Mouse (Mus musculus) heart, adult 11 months (tissue): Measurements from ENCODE around the gene Gtf2ird1.

Source experiments
- DNase-seq: peaks from one replicate; pipeline ENCODE4 v3.0.0; 2022

Gtf2ird1 gene

GRCm38 (mm10) chr5:134442066-134442465 is 14.4 kb downstream of the Gtf2ird1 start:
- no peak for DNase-seq

- no peak for DNase-seq
Measured at GRCm38 (mm10) chr5:134441105-134441504, 15.4 kb downstream of the Gtf2ird1 start.

DNA sequence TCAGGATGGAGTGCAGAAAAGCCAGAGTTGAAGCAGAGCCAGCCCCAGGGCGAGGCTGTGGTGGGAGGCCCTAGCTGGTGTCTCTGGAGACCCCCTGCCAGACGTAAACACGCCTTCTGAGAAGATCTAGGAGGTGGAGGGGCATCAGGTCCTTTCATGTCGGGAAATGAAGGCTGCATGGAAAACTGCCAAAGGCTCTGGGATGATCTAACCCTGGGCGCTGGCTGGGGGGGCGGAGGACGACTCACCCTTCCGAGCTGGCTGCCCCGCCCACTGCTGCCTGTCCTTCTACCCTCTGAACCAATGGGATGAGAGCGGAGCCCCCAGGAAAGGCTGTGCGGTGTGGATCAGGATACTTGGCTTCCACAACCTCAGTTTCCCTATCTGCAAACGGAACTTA is 16.4 kb downstream of the Gtf2ird1 start:
- peak; percentile 96 for DNase-seq

DNA sequence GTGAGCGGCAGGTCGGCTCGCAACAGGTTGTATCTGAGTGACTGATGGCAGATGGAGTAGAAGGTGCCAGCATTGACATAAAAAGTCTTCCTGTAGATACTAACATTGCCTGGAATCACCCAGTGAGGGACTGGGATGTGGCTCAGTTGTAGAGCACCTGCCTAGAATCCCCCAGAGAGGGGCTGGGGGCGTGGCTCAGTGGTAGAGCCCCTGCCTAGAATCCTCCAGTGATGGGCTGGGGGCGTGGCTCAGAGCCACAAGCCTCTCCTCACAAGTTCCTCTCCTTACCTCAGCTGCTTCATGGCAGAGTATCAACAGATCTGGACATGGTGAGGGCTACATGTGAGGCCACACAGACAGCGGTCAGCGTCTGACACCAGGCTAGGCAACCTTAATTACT is 17.0 kb downstream of the Gtf2ird1 start:
- no peak for DNase-seq

- DNase-seq: no peak
Measured at GRCm38 (mm10) chr5:134438676-134439425, 17.7 kb downstream of the Gtf2ird1 start.

GRCm38 (mm10) chr5:134437459-134437827 is 19.1 kb downstream of the Gtf2ird1 start:
- DNase-seq: peak; percentile 98

GRCm38 (mm10) chr5:134436782-134437458 is 19.6 kb downstream of the Gtf2ird1 start:
- no peak for DNase-seq

DNA sequence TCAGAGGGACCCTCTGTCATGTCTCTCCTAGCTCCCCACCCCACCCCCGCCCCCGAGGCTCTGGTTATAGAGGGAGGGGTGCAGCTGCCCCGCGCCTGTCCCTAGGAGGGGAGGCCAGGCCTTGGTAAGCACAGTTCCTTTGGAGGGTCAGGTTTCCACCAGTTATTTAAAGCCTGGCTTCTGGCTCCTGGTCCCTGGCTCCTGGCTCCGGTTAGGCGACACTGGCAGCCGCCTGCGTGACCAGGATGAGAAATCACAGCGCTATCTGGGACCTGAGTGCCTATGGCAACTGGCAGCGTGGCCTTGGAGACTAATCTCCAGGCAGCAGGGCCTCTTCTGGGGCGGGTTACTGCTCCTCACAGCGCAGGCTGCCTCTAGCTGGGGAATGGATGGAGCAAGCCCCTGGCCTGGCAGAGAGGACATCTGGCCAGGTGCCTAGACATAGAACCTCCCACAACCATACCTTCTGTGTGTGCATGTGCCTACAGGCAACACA is 20.6 kb downstream of the Gtf2ird1 start:
- peak; percentile 98 for DNase-seq

DNA sequence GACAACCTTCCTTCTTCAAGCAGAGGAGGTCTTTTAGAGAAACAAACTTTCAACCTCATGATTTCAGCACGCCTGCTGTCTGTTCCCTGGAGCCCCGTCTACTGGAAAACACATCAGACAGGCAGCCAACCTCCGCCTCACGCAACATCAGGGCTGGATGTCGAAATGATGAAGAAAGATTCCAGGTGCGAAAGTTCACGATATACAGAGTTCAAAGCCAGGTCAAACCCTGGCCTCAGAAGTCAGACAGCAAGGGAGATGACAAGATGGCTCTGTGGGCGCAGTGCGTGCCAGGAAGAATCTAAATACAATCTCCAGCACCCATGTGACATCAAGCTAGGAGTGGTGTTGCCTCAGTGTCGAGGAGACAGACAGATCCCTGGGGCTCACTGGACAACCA is 23.4 kb downstream of the Gtf2ird1 start:
- DNase-seq: no peak

DNA sequence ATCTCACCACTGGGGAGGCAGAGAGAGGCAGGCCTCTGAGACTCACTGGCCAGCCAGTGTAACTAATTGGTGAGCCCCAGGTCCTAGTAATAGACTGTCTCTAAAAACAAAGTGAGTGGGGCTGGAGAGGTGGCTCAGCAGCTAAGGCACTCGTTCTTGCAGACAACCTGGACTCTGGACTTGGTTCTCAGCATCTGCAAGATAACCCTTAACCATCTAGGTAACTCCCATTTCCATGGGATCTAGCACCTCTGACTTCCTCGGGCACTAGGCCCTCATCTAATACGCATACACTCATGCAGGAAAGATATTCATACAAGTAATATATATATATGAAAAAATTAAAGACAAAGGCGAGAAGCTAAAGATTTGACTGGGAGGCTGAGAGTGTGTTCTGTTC is 26.4 kb downstream of the Gtf2ird1 start:
- DNase-seq: no peak

DNA sequence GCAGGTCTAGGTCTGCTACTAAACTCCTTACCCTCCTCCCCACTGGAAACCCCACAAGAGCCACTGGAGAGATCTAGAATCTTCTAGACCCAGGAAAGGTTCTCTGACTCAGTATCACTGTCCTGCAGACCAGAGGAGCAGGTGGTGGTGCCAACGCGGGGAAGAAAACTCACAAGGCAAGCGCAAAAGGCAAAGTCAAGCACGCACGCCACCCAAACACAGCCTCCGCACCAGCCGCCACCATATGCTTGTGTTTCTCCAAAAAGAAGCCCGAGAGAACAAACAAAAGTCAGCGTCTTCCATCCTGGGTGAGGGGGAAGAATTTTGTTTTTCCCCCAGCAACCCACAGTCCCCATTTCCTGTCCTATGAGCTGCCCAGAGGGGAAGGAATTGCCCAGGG is 28.9 kb downstream of the Gtf2ird1 start:
- no peak for DNase-seq

- DNase-seq: no peak
Measured at GRCm38 (mm10) chr5:134425601-134426000, 30.9 kb downstream of the Gtf2ird1 start.

- DNase-seq: peak; percentile 98
Measured at GRCm38 (mm10) chr5:134423930-134424329, 32.6 kb downstream of the Gtf2ird1 start.

DNA sequence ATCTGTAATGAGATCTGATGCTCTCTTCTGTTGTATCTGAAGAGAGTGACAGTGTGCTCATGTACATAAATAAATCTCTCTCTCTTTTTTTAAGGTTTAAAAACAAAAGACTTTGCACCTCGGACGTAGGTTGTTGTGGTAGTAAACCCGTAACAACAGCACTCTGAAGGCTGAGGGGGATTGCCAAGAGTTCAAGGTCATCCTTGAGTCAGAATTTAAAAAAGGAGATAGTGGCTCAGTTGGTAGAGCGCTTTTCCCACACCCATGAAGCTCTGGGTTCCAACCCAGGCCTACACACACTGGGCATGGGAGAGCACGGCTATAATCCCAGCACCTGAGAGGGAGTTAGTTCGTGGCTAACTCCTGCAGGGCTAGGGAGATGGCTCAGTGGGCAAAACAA is 33.1 kb downstream of the Gtf2ird1 start:
- no peak for DNase-seq

- DNase-seq: no peak
Measured at GRCm38 (mm10) chr5:134422265-134422925, 34.1 kb downstream of the Gtf2ird1 start.

GRCm38 (mm10) chr5:134421061-134421460 is 35.5 kb downstream of the Gtf2ird1 start:
- DNase-seq: peak; percentile 97

DNA sequence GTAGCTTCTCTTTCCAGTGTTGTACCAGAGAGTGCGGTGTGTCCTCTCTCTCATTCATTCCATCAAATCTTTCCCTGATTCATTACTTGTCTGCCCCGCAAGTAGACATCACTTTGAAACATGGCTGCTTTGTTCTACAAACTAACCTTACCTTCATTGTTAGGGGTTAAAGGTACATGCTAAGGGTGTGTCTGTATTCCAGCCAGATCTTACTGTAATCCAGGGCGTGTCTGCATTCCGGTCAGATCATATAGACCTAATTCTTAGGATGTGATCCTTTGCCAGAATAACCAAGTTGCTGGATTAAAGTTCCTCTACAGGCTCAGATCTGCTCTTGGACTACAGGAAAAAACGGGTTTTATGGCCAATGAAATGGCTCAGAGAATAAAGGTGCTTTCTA is 36.8 kb downstream of the Gtf2ird1 start:
- no peak for DNase-seq

DNA sequence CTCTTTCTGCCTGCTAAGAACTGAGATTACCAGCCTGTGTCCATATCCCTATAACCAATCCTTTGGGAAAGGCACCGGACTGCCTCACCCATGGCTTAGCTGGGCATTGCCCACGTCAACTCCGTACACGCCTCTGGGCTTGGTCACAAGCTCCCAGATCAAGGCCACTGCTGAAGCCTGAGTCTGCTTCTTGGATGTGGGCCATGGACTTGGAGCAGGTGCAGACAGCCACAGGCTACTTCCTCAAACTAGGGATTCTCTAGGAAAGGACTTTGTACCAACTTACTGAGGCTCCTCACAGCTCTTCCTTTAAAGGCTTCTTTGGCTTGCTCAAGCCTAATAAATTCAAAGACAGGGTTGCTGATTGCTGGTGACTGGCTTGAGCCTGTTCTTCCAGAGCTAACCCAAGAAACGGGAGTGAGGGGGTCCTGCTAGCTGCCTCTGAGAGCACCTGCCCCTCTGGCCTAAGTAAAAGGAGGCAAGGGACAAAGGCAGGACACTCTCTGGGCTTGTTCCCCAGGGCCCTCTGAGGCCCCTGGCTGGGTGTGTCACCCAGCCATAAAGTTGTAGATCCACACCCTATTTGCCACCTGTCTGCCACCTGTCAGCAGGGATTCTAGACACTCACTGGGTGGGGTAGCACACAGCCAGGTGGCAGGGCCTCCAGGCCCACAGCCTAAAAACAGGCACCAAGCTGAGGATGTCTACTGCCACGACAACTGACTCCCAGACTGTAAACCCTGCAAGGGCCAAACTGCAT is 38.0 kb downstream of the Gtf2ird1 start:
- DNase-seq: no peak

- no peak for DNase-seq
Measured at GRCm38 (mm10) chr5:134412341-134412740, 44.2 kb downstream of the Gtf2ird1 start.

DNA sequence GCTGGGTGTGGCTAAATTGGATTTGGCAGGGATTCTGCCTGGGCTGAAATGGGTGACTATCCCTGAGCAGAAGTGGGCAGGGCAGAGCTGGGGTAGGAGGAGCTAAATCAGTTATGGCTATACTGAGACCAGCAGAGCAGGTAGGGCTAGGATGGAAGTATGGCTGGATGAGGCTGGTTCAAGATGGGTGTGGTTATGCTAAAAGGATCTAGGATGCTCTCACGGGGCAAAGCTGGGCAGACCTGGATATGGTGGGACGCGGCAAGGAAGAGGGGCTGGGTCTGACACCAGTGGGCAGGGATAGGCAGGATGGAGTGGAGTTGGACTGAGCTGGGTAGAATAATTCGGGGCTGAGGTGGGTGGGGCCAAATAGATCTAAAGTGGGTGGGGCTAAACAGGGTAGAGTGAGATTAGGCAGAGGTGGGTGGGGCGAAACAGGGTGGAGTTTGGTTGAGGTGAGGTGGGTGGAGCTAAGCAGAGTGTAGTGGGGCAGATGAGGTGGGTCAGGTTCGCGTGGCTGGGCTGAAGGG is 46.1 kb downstream of the Gtf2ird1 start:
- DNase-seq: no peak

GRCm38 (mm10) chr5:134409606-134410306 is 46.8 kb downstream of the Gtf2ird1 start:
- no peak for DNase-seq

- DNase-seq: no peak
Measured at GRCm38 (mm10) chr5:134408119-134408518, 48.4 kb downstream of the Gtf2ird1 start.
